Mouse (Mus musculus) thymus, adult 18-20 months (tissue): ENCODE data around the gene Cbll1.
"Not testable (repeated sequence)": the region's sequence is repeated elsewhere in the genome, so short reads cannot be mapped to it uniquely, and the experiment has no call there.

Source experiments
- DNase-seq, 2 experiments: peaks; one replicate each; pipeline ENCODE4 v3.0.0; 2022; ENCODE audit warnings: mixed read lengths in 2 of 2

Gene Cbll1

DNA sequence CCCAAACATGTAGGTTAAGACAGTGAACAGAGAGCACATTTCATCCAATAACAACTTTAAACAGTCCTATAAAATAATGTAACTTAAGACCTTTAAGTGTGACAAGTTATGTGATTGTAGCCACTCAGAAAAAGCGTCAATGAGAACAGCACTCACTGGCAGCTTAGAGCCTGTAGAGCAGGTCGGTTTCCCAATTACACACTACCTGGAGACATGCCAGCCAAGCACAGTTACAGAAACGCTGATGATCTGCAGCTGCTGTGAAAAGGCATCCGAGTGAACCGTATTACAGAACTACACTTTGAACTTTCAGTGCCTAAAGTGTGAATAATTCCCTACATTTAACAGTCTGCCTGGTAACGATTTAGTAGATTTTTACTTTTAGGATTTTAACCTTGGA is 13.0 kb downstream of the Cbll1 start:
- no peak for DNase-seq

DNA sequence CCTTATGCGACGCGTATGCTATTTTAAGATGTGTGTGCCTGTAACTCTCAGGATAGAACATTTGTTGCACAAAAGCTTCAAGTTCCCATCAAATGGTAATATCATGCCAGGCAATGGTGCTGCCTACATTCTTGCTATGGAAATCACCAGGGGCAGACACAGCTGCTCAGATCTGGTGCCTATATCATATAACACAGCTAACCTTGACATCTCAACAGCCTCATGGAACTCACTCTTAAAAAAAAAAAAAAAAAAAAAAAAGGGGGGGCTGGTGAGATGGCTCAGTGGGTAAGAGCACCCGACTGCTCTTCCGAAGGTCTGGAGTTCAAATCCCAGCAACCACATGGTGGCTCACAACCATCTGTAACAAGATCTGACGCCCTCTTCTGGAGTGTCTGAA is 21.2 kb downstream of the Cbll1 start:
- DNase-seq = not testable (repeated sequence)

DNA sequence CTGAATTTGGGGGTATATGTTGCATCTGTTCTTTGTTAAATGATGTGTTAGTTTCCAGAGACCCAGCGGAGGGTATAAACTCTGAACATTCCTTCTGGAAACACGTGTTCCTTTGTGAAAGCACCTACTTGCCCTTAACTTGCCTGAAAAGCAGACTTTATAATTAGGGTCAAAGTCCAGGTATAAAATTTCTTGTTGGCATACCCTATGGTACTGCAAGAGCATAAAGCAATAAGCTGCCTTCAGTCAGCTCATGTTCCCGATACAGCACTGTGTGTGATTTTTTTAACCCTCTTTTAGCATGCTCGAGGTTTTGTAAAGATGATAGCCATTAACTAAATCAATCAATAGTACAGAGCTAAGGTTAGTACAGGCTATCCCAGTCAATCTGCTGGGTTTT is 36.8 kb downstream of the Cbll1 start:
- DNase-seq = no peak

DNA sequence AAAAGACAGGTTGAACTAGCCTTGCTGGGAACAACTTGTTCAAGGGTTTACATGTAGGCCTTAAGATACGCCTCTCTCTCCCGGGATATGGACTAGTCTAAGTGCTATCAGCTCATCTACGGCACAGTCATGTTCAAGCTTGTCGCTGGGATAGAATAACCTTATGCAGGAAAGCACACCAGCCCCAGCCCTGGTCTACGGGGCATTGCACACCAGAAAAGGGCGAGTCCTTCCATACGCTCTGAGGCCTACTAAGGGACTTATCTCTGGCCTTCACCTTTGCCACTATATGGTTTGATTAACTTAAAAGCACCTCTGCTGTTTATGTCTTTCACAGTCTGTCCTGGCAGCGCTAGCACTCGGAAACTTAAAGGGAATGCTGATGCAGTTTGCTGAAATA is 38.0 kb downstream of the Cbll1 start:
- DNase-seq = no peak

DNA sequence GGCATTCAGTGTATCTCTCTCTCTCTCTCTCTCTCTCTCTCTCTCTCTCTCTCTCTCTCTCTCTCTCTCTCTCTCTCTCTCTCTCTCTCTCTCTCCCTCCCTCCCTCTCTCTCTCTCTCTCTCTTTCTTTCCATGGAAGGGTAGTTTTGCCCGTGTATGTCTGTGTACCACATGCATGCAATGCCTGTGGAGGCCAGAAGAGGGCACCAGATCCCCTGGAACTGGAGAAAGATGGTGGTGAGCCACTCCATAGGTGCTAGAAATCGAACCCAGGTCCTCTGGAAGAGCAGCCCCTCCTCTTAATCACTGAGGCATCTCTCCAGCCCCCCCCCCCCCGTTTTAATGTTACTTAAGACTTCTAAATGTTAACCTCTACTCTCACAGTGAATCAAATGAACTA is 39.1 kb downstream of the Cbll1 start:
- DNase-seq = not testable (repeated sequence)

DNA sequence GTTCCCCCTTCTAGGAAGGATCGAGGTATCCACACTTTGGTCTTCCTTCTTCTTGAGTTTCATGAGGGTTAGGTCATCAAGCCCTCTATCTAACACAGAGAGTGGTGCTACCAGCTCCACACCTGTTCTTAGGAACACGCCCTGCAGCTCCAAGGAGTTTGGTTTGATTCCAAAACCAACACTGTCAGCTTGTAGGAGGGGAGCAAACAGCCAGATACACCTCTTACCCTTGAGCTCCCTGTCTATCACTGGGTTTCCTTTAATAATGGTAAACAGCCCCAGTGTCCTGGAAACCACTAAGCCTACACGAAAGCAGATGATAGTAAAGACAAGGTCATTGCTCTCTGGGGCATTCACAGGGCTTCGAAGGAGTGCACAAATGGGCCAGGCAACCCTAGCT is 40.9 kb downstream of the Cbll1 start:
- no peak for DNase-seq

DNA sequence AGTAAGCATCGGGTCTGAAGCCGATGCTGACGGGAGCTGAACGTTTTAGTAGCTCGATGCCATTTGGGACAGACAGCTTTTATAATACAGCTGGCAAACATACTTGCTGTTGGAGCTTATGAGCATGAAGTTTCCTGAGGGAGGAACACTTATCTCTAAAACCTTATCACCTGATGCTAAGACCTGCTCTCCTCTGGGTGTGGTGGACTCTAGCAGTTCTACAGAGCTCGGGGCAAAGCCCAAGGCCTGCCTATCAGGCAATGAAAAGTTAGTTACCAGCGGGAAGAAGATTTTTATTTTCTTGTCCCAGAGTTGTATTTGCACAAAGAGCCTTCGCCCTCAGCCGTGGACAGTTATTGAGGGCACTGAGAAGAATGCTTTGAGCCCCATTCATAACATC is 43.1 kb downstream of the Cbll1 start:
- no peak for DNase-seq

GRCm38 (mm10) chr12:31449341-31449740 is 50.1 kb downstream of the Cbll1 start:
- no peak for DNase-seq

- no peak for DNase-seq
Measured at GRCm38 (mm10) chr12:31444827-31445226, 54.6 kb downstream of the Cbll1 start.

DNA sequence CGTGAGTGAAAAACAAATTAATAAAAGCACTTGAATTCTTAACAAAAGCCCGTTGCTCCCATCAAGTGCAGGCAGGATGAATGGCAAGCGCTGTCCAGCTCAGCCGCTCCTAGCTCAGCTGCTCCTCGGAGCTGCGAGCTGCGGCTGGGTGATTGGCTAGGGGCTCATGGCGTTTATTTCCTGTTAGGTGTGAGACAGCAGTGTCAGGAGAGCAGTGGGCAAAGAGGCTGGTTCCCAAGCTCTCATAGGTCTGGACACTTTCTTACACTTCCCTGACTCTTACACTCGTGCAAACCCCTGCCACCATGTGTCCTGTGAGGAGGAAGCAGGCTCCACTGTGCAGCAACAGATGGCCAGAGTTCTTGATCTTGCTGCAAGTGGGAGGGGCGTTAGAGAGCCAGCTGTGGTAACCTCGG is 55.3 kb downstream of the Cbll1 start:
- DNase-seq = no peak

- no peak for DNase-seq
Measured at GRCm38 (mm10) chr12:31439612-31440011, 59.8 kb downstream of the Cbll1 start.

GRCm38 (mm10) chr12:31437791-31438190 is 61.6 kb downstream of the Cbll1 start:
- no peak for DNase-seq
